Mouse (Mus musculus): ENCODE data around the gene Dusp12. TPM values are rescaled to one million over a fixed set of nuclear protein-coding genes. Genes with fewer than 3 reads are reported as not detected.
A peak's percentile ranks its signal among the peaks of the same experiment; 100 is the strongest.

Dusp12 gene
- total RNA-seq, 2 experiments from 2014 or later: 4.0 to 4.1 TPM

- no peak for DNase-seq
- no peak for TF ChIP-seq CTCF (IDR thresholded peaks at IDR 0.05)
- H3K27ac ChIP-seq: peak overlapping the region; percentile 31
- H3K4me3 ChIP-seq: peak overlapping the region; percentile 9; the same call in 1 of the 2 replicates
- intact Hi-C loops (cut with DNase I): no loop called here
Measured at GRCm38 (mm10) chr1:170845448-170846307, 39.7 kb downstream of the Dusp12 start.

- no peak for DNase-seq
- intact Hi-C loops (cut with DNase I): loop anchor here (5.0 kb wide), 1 partner anchor 212 kb away; no protein-coding TSS in a partner anchor
- H3K27ac ChIP-seq: no peak overlapping the region
- TF ChIP-seq CTCF (IDR thresholded peaks at IDR 0.05): peak; percentile 45
- H3K4me3 ChIP-seq: no peak overlapping the region
Measured at GRCm38 (mm10) chr1:170844380-170844779, 41.0 kb downstream of the Dusp12 start.

- Histone ChIP-seq H3K27ac (no peak overlapping the region), H3K4me3 (no peak overlapping the region)
- intact Hi-C loops (cut with DNase I): loop anchor here (5.0 kb wide), 1 partner anchor 207 kb away; no protein-coding TSS in a partner anchor
- no peak for DNase-seq
- TF ChIP-seq CTCF (IDR thresholded peaks at IDR 0.05): peak; percentile 62
Measured at GRCm38 (mm10) chr1:170839685-170840084, 45.7 kb downstream of the Dusp12 start.

GRCm38 (mm10) chr1:170834756-170835155 lies 50.6 kb downstream of the Dusp12 start:
- TF ChIP-seq CTCF (IDR thresholded peaks at IDR 0.05): no peak
- Histone ChIP-seq H3K4me3 (no peak overlapping the region), H3K27ac (no peak overlapping the region)
- intact Hi-C loops (cut with DNase I): no loop called here
- DNase-seq: no peak

GRCm38 (mm10) chr1:170829781-170830180 lies 55.6 kb downstream of the Dusp12 start:
- intact Hi-C loops (cut with DNase I): no loop called here

GRCm38 (mm10) chr1:170829344-170829743 lies 56.0 kb downstream of the Dusp12 start:
- no peak for TF ChIP-seq CTCF (IDR thresholded peaks at IDR 0.05)
- intact Hi-C loops (cut with DNase I): no loop called here

More at GRCm38 (mm10) chr1:170829781-170830180, 55.6 kb downstream of the Dusp12 start:
- no peak for TF ChIP-seq CTCF (IDR thresholded peaks at IDR 0.05)
- H3K27ac ChIP-seq: no peak overlapping the region
- H3K4me3 ChIP-seq: no peak overlapping the region
- no peak for DNase-seq

More at GRCm38 (mm10) chr1:170829344-170829743, 56.0 kb downstream of the Dusp12 start:
- H3K4me3 ChIP-seq: no peak overlapping the region
- no peak for DNase-seq
- no peak overlapping the region for H3K27ac ChIP-seq

Other genes starting within 250 kb of the Dusp12 start
- gene Olfml2b, start 241.0 kb downstream of the Dusp12 start, total RNA-seq (2021): 1 to 10 TPM; 2.9 to 6.6 TPM
- 10 to 100 TPM; 17.3 to 19.0 TPM for gene Atf6, start 17.8 kb downstream of the Dusp12 start, total RNA-seq (2021)
- under 1 TPM in 1 of 2 experiments, not detected in 1; 0.39 TPM for gene Gm26620, start 475 bp downstream of the Dusp12 start, total RNA-seq (2021)
- not detected for gene Fcrlb, start 27.4 kb upstream of the Dusp12 start, total RNA-seq (2021)
- not detected for gene Fcrla, start 42.0 kb upstream of the Dusp12 start, total RNA-seq (2021)
- 1 to 10 TPM; 2.2 to 4.1 TPM for gene Fcgr2b, start 91.0 kb upstream of the Dusp12 start, total RNA-seq (2021)
- not detected for gene Fcgr4, start 133.4 kb upstream of the Dusp12 start, total RNA-seq (2021)
- 1 to 10 TPM; 1.8 to 4.3 TPM for gene Fcgr3, start 179.4 kb upstream of the Dusp12 start, total RNA-seq (2021)
- gene Cfap126, start 228.4 kb upstream of the Dusp12 start, total RNA-seq (2021): 1 to 10 TPM in 1 of 2 experiments, under 1 TPM in 1; 0.75 to 1.8 TPM